Mouse (Mus musculus) neural tube, embryonic 12.5 days (tissue): ENCODE measurements around the gene Arhgef25. TPM values are rescaled to one million over a fixed set of nuclear protein-coding genes. Genes with fewer than 3 reads are reported as not detected.

Experiments used
- ATAC-seq: fragments of 200-750 bp; cut with Nextera tagmentation; 2 replicates; pipeline ENCODE4 v1.8.0; 2017; ENCODE audit warnings: low read depth, mild to moderate bottlenecking, moderate TSS enrichment, moderate library complexity; ENCODE audit not compliant: low FRiP score
- H3K27ac ChIP-seq: fragments of 300-500 bp; sonication (generic); 2 replicates; pipeline ENCODE4 v1.5.1; 2016
- H3K27me3 ChIP-seq: fragments of 300-500 bp; sonication (generic); replicated peaks from 2 replicates; pipeline ENCODE4 v1.6.1; 2016; ENCODE audit warnings: mild to moderate bottlenecking
- H3K36me3 ChIP-seq: fragments of 300-500 bp; sonication (generic); 2 replicates; pipeline ENCODE4 v1.6.1; 2016; ENCODE audit warnings: mild to moderate bottlenecking
- H3K4me1 ChIP-seq: fragments of 300-500 bp; sonication (generic); 2 replicates; pipeline ENCODE4 v1.6.1; 2016
- H3K4me2 ChIP-seq: fragments of 300-500 bp; sonication (generic); replicated peaks from 2 replicates; pipeline ENCODE4 v1.6.1; 2016; ENCODE audit warnings: mild to moderate bottlenecking
- H3K4me3 ChIP-seq: fragments of 300-500 bp; sonication (generic); 2 replicates; pipeline ENCODE4 v1.5.1; 2016
- H3K9ac ChIP-seq: fragments of 300-500 bp; sonication (generic); 2 replicates; pipeline ENCODE4 v1.6.1; 2016; ENCODE audit warnings: mild to moderate bottlenecking
- H3K9me3 ChIP-seq: fragments of 300-500 bp; sonication (generic); 2 replicates; pipeline ENCODE4 v1.6.1; 2016; ENCODE audit warnings: mild to moderate bottlenecking
- WGBS: fragments of 180-500 bp; shearing (Covaris S2); methylation state at CpG from one replicate; pipeline ENCODE4 v1.1.7; 2016; 5-methylcytosine and 5-hydroxymethylcytosine counted together
- polyA plus RNA-seq: library from polyadenylated mRNA; unstranded; fragments of >200 nt; fragmentation: Nextera tagmentation; extraction: Ambion mirVana; gene quantifications from 2 replicates; pipeline ENCODE4 v1.2.1, GENCODE M21; 2016

The Arhgef25 gene
- 43.3 and 43.6 TPM in 2 replicates for polyA plus RNA-seq

- Histone ChIP-seq H3K4me2 (peak within 1 kb of the TSS; percentile 94), H3K27ac (peak within 1 kb of the TSS; percentile 62), H3K4me3 (peak within 1 kb of the TSS; percentile 76), H3K27me3 (no peaks in the 10 kb centered on the region), H3K9ac (peak within 1 kb of the TSS; percentile 89), H3K36me3 (peaks cover 33% of the 10 kb centered on the region), H3K9me3 (no peaks in the 10 kb centered on the region), H3K4me1 (peaks cover 58% of the 10 kb centered on the region)
- ATAC-seq, result peak; percentile 13; the same call in 1 of the 2 replicates
- under 1% methylated on average over 35 of the region's 35 CpGs for WGBS
Measured at GRCm38 (mm10) chr10:127189651-127190381, at the start of gene Arhgef25. Gene Arhgef25, minus strand, starts transcription at chr10:127190083.

GRCm38 (mm10) chr10:127238241-127238824 lies 48.5 kb upstream of the Arhgef25 start:
- H3K9ac ChIP-seq, result no peak overlapping the region
- H3K4me3 ChIP-seq, result no peak overlapping the region
- no peaks in the 10 kb centered on the region for H3K4me1 ChIP-seq
- no peak overlapping the region for H3K27ac ChIP-seq
- H3K4me2 ChIP-seq, result no peak overlapping the region
- no peak for ATAC-seq
- no peaks in the 10 kb centered on the region for H3K27me3 ChIP-seq
- 67% methylated on average over 18 of the region's 18 CpGs for WGBS
- peaks cover 75% of the 10 kb centered on the region for H3K36me3 ChIP-seq
- no peaks in the 10 kb centered on the region for H3K9me3 ChIP-seq

GRCm38 (mm10) chr10:127236541-127236940 lies 46.7 kb upstream of the Arhgef25 start:
- Histone ChIP-seq H3K9me3 (no peaks in the 10 kb centered on the region), H3K27me3 (no peaks in the 10 kb centered on the region), H3K4me2 (no peak overlapping the region), H3K4me1 (no peaks in the 10 kb centered on the region), H3K27ac (no peak overlapping the region), H3K4me3 (no peak overlapping the region), H3K9ac (no peak overlapping the region), H3K36me3 (peaks cover 63% of the 10 kb centered on the region)
- 50% methylated on average over 9 of the region's 9 CpGs for WGBS
- ATAC-seq, result peak; percentile 17; the same call in 1 of the 2 replicates

- H3K9me3 ChIP-seq, result no peaks in the 10 kb centered on the region
- no peak overlapping the region for H3K9ac ChIP-seq
- H3K4me1 ChIP-seq, result no peaks in the 10 kb centered on the region
- no peaks in the 10 kb centered on the region for H3K27me3 ChIP-seq
- H3K36me3 ChIP-seq, result peaks cover 67% of the 10 kb centered on the region
- no peak overlapping the region for H3K27ac ChIP-seq
- no peak overlapping the region for H3K4me3 ChIP-seq
- WGBS, result 83% methylated on average over 9 of the region's 9 CpGs
- no peak overlapping the region for H3K4me2 ChIP-seq
- no peak for ATAC-seq
Measured at GRCm38 (mm10) chr10:127233141-127233540, 43.3 kb upstream of the Arhgef25 start.

GRCm38 (mm10) chr10:127231741-127232140 lies 41.9 kb upstream of the Arhgef25 start:
- 87% methylated on average over 14 of the region's 14 CpGs for WGBS
- no peak for ATAC-seq
- Histone ChIP-seq H3K9ac (no peak overlapping the region), H3K4me3 (no peak overlapping the region), H3K27ac (no peak overlapping the region), H3K36me3 (peaks cover 64% of the 10 kb centered on the region), H3K9me3 (no peaks in the 10 kb centered on the region), H3K4me1 (no peaks in the 10 kb centered on the region), H3K4me2 (no peak overlapping the region), H3K27me3 (peaks cover 9% of the 10 kb centered on the region; the same call in 1 of the 2 replicates)

- Histone ChIP-seq H3K4me1 (0 out of 2 replicates have a peak, but pooled peaks cover 3% of the 10 kb centered on the region), H3K9ac (no peak overlapping the region), H3K4me3 (no peak overlapping the region), H3K4me2 (no peak overlapping the region), H3K27ac (no peak overlapping the region), H3K27me3 (peaks cover 9% of the 10 kb centered on the region; the same call in 1 of the 2 replicates), H3K36me3 (peaks cover 55% of the 10 kb centered on the region), H3K9me3 (no peaks in the 10 kb centered on the region)
- no peak for ATAC-seq
- 86% methylated on average over 12 of the region's 12 CpGs for WGBS
Measured at GRCm38 (mm10) chr10:127230693-127231092, 40.8 kb upstream of the Arhgef25 start.

GRCm38 (mm10) chr10:127228897-127229296 lies 39.0 kb upstream of the Arhgef25 start:
- Histone ChIP-seq H3K27me3 (peaks cover 9% of the 10 kb centered on the region; the same call in 1 of the 2 replicates), H3K27ac (no peak overlapping the region), H3K4me1 (0 out of 2 replicates have a peak, but pooled peaks cover 6% of the 10 kb centered on the region), H3K9ac (no peak overlapping the region), H3K9me3 (no peaks in the 10 kb centered on the region), H3K4me2 (no peak overlapping the region), H3K36me3 (peaks cover 49% of the 10 kb centered on the region), H3K4me3 (no peak overlapping the region)
- whole genome bisulfite sequencing, result 21% methylated on average over 4 of the region's 4 CpGs
- 0 out of 2 replicates have a peak, but pooled peaks have one; percentile 41 for ATAC-seq

- no peak for ATAC-seq
- 84% methylated on average over 8 of the region's 8 CpGs for WGBS
- no peak overlapping the region for H3K4me2 ChIP-seq
- H3K36me3 ChIP-seq, result peaks cover 40% of the 10 kb centered on the region
- H3K27me3 ChIP-seq, result peaks cover 9% of the 10 kb centered on the region; the same call in 1 of the 2 replicates
- no peak overlapping the region for H3K4me3 ChIP-seq
- H3K9me3 ChIP-seq, result no peaks in the 10 kb centered on the region
- H3K9ac ChIP-seq, result no peak overlapping the region
- H3K4me1 ChIP-seq, result 0 out of 2 replicates have a peak, but pooled peaks cover 6% of the 10 kb centered on the region
- H3K27ac ChIP-seq, result no peak overlapping the region
Measured at GRCm38 (mm10) chr10:127227163-127227562, 37.3 kb upstream of the Arhgef25 start.

- H3K36me3 ChIP-seq, result peaks cover 37% of the 10 kb centered on the region
- H3K9me3 ChIP-seq, result no peaks in the 10 kb centered on the region
- no peak overlapping the region for H3K9ac ChIP-seq
- H3K4me3 ChIP-seq, result no peak overlapping the region
- 0 out of 2 replicates have a peak, but pooled peaks cover 6% of the 10 kb centered on the region for H3K4me1 ChIP-seq
- H3K27ac ChIP-seq, result no peak overlapping the region
- ATAC-seq, result peak; percentile 14; the same call in 1 of the 2 replicates
- no peak overlapping the region for H3K4me2 ChIP-seq
- 67% methylated on average over 8 of the region's 8 CpGs for WGBS
- H3K27me3 ChIP-seq, result peaks cover 9% of the 10 kb centered on the region; the same call in 1 of the 2 replicates
Measured at GRCm38 (mm10) chr10:127226318-127226895, 36.5 kb upstream of the Arhgef25 start.

- WGBS, result 16% methylated on average over 10 of the region's 10 CpGs
- Histone ChIP-seq H3K9ac (no peak overlapping the region), H3K36me3 (peaks cover 32% of the 10 kb centered on the region), H3K4me3 (no peak overlapping the region), H3K9me3 (no peaks in the 10 kb centered on the region), H3K27me3 (peaks cover 9% of the 10 kb centered on the region; the same call in 1 of the 2 replicates), H3K27ac (no peak overlapping the region), H3K4me1 (0 out of 2 replicates have a peak, but pooled peaks cover 6% of the 10 kb centered on the region), H3K4me2 (no peak overlapping the region)
- ATAC-seq, result no peak
Measured at GRCm38 (mm10) chr10:127225732-127226131, 35.8 kb upstream of the Arhgef25 start.

- Histone ChIP-seq H3K4me2 (no peak overlapping the region), H3K9me3 (no peaks in the 10 kb centered on the region), H3K9ac (no peak overlapping the region), H3K27me3 (peaks cover 9% of the 10 kb centered on the region; the same call in 1 of the 2 replicates), H3K27ac (no peak overlapping the region), H3K4me3 (no peak overlapping the region), H3K4me1 (0 out of 2 replicates have a peak, but pooled peaks cover 6% of the 10 kb centered on the region), H3K36me3 (peaks cover 27% of the 10 kb centered on the region)
- 35% methylated on average over 6 of the region's 6 CpGs for WGBS
- no peak for ATAC-seq
Measured at GRCm38 (mm10) chr10:127225213-127225612, 35.3 kb upstream of the Arhgef25 start.

GRCm38 (mm10) chr10:127218339-127218738 lies 28.5 kb upstream of the Arhgef25 start:
- Histone ChIP-seq H3K4me1 (no peaks in the 10 kb centered on the region), H3K4me2 (no peak overlapping the region), H3K36me3 (no peaks in the 10 kb centered on the region), H3K9me3 (no peaks in the 10 kb centered on the region), H3K27ac (no peak overlapping the region), H3K27me3 (no peaks in the 10 kb centered on the region), H3K4me3 (no peak overlapping the region), H3K9ac (no peak overlapping the region)
- ATAC-seq, result no peak
- 90% methylated on average over 2 of the region's 2 CpGs for WGBS
